Mouse (Mus musculus) spleen, postnatal 36 days (tissue): Measurements from ENCODE around the gene Rtp1.

ENCODE experiments used
- DNase-seq, 2 experiments: peaks; one replicate each; pipeline ENCODE4 v3.0.0; 2022; ENCODE audit warnings: low spot score in 2 of 2, mixed read lengths in 1 of 2

Rtp1 gene

GRCm38 (mm10) chr16:23454376-23454775, 25.4 kb downstream of the Rtp1 start:
- no peak for DNase-seq

GRCm38 (mm10) chr16:23456534-23456933, 27.6 kb downstream of the Rtp1 start:
- DNase-seq: peak in 1 of 2 experiments; percentile 2

- DNase-seq: no peak
These were observed 28.4 kb downstream of the Rtp1 start for GRCm38 (mm10) chr16:23457338-23457737.

GRCm38 (mm10) chr16:23458906-23459588, 30.1 kb downstream of the Rtp1 start:
- DNase-seq: no peak

GRCm38 (mm10) chr16:23463671-23464347, 34.9 kb downstream of the Rtp1 start:
- DNase-seq: no peak

- DNase-seq: no peak
These were observed 42.6 kb downstream of the Rtp1 start for GRCm38 (mm10) chr16:23471551-23471950.

- DNase-seq: no peak
These were observed 43.1 kb downstream of the Rtp1 start for GRCm38 (mm10) chr16:23472046-23472445.

- no peak for DNase-seq
These were observed 46.7 kb downstream of the Rtp1 start for GRCm38 (mm10) chr16:23475651-23476050.

- DNase-seq: no peak
These were observed 47.7 kb downstream of the Rtp1 start for GRCm38 (mm10) chr16:23476598-23476997.

- DNase-seq: no peak
These were observed 51.1 kb downstream of the Rtp1 start for GRCm38 (mm10) chr16:23479872-23480603.

- no peak for DNase-seq
These were observed 53.3 kb downstream of the Rtp1 start for GRCm38 (mm10) chr16:23482218-23482617.

- no peak for DNase-seq
These were observed 53.9 kb downstream of the Rtp1 start for GRCm38 (mm10) chr16:23482846-23483245.

GRCm38 (mm10) chr16:23483292-23483691, 54.4 kb downstream of the Rtp1 start:
- DNase-seq: no peak
